Mouse (Mus musculus): ENCODE measurements around the gene Hmx3.

- TF ChIP-seq FLI1 (IDR thresholded peaks at IDR 0.05; ENCODE audit: low read length) (no peak), GATA1 (IDR thresholded peaks at IDR 0.05; ENCODE audit: borderline replicate concordance, low read length) (no peak)
Measured at GRCm38 (mm10) chr7:131541184-131542114, 1.2 kb upstream of the Hmx3 start.
